11 mouse cellular contexts compared by ENCODE assay signal in the genomic region with DNA sequence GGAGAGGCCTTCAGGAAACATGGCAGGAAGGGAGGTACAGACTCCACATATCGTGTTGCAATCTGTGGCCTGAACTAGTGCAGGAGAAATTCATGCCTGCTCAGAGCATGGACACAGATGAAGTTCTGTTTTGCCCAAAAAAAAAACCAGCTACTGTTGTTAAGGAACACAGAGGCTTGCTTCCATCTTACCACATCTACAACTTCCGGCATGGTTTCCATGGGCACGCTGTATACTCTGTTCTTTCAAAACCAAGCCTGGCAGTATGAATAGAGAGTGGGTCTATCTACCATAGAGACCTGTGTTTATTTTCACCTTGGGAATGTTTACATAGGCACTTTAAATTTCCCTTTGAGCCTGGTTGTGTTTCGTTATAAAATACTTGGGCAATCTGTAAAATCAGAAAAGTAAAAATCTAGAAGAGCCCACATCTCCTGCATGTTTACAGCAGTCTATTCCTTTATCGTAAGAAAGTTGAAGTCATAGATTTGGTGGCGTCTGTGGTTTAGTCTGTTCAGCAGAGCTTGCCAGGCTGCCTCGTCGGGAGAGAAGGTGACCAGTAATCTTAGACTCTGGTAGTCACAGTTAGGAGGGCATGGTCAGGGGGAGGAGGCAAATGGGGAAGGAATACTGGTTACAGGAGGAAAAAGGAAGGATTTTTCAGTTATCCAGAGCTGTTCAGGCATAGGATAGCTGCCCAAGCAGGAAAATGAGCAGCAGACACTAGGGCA. TPM values are rescaled to one million over a fixed set of nuclear protein-coding genes. Genes with fewer than 3 reads are reported as not detected.
A peak's percentile ranks its signal among the peaks of the same experiment; 100 is the strongest.
DNase-seq lines count a peak whose midpoint lies in the region; ATAC-seq and TF ChIP-seq lines count a peak whose summit lies in the region.
"Had no signal": no experiment of that assay in that cellular context is flagged by ENCODE, and none has a peak within 500 bp of the region (broad histone marks: within the 10 kb centered on the region; RNA-seq: fewer than 3 reads in every experiment).

No protein-coding gene starts in this region.

- no peak for ATAC-seq in limb, embryonic 13.5 days (ENCODE audit: low FRiP score, low read depth)
- ATAC-seq in midbrain, embryonic 11.5 days (ENCODE audit: low FRiP score), result no peak
- ATAC-seq: forebrain, embryonic 16.5 days had no signal

- no peak overlapping the region for H3K4me3 ChIP-seq in layer of hippocampus, adult 2 months
- H3K4me3 ChIP-seq in cortical plate, adult 2 months (ENCODE audit: insufficient read depth, low read length), result no peak overlapping the region
- H3K4me3 ChIP-seq in limb, embryonic 13.5 days, result no peak overlapping the region
- H3K4me3 ChIP-seq in midbrain, embryonic 11.5 days (ENCODE audit: low read depth, low read length), result no peak overlapping the region

- TF ChIP-seq CTCF in layer of hippocampus, adult 2 months (conservative IDR thresholded peaks at IDR 0.05), result no peak
- TF ChIP-seq CTCF in cortical plate, adult 2 months (IDR thresholded peaks at IDR 0.05; ENCODE audit: extremely low read depth, insufficient read depth, low read length), result no peak

- H3K9ac ChIP-seq in limb, embryonic 13.5 days, result no peak overlapping the region
- no peak overlapping the region for H3K9ac ChIP-seq in midbrain, embryonic 11.5 days (ENCODE audit: low read length)

- 0 out of 2 replicates have a peak overlapping the region, but pooled peaks have one; percentile 9 for H3K4me2 ChIP-seq in limb, embryonic 13.5 days (replicated peaks)
- no peak overlapping the region for H3K4me2 ChIP-seq in midbrain, embryonic 11.5 days

- 61% methylated on average over 8 of the region's 8 CpGs for WGBS in limb, embryonic 13.5 days
- WGBS in midbrain, embryonic 11.5 days, result 83% methylated on average over 8 of the region's 8 CpGs

- peak overlapping the region; percentile 81 for H3K27ac ChIP-seq in layer of hippocampus, adult 2 months
- peak overlapping the region; percentile 57; the same call in 1 of the 2 replicates for H3K27ac ChIP-seq in cortical plate, adult 2 months (ENCODE audit: insufficient read depth, low read length)
- peak overlapping the region; percentile 52; the same call in 1 of the 2 replicates for H3K27ac ChIP-seq in limb, embryonic 13.5 days
- H3K27ac ChIP-seq in midbrain, embryonic 11.5 days (ENCODE audit: low read depth, low read length), result no peak overlapping the region

- H3K4me1 ChIP-seq in cortical plate, adult 2 months (ENCODE audit: control insufficient read depth, insufficient read depth, low read length), result peaks cover 27% of the 10 kb centered on the region
- H3K4me1 ChIP-seq in limb, embryonic 13.5 days, result peaks cover 52% of the 10 kb centered on the region
- no peaks in the 10 kb centered on the region for H3K4me1 ChIP-seq in midbrain, embryonic 11.5 days (ENCODE audit: control insufficient read depth, insufficient read depth, low read length)

- H3K36me3 ChIP-seq in limb, embryonic 13.5 days, result no peaks in the 10 kb centered on the region
- no peaks in the 10 kb centered on the region for H3K36me3 ChIP-seq in midbrain, embryonic 11.5 days (ENCODE audit: control insufficient read depth, insufficient read depth, low read length)

- H3K9me3 ChIP-seq in limb, embryonic 13.5 days, result no peaks in the 10 kb centered on the region
- no peaks in the 10 kb centered on the region for H3K9me3 ChIP-seq in midbrain, embryonic 11.5 days (ENCODE audit: control insufficient read depth, low read length)

- no peaks in the 10 kb centered on the region for H3K27me3 ChIP-seq in limb, embryonic 13.5 days
- H3K27me3 ChIP-seq in midbrain, embryonic 11.5 days (ENCODE audit: control insufficient read depth, insufficient read depth, low read length), result no peaks in the 10 kb centered on the region

- no peak for TF ChIP-seq POLR2A in cortical plate, adult 2 months (IDR thresholded peaks at IDR 0.05; ENCODE audit: extremely low read depth, insufficient read depth, low read length)

- no peak for DNase-seq in layer of hippocampus, adult 2 months (ENCODE audit: low spot score in 2 of 2)
- DNase-seq in layer of hippocampus, adult 9-10 months (ENCODE audit: low spot score), result no peak
- peak; percentile 1 for DNase-seq in naive thymus-derived CD4-positive, alpha-beta T cell, adult 2 months (ENCODE audit: low read depth)
- DNase-seq in midbrain, embryonic 11.5 days (ENCODE audit: low spot score, missing footprints), result no peak
- no peak for DNase-seq in adipocyte (ENCODE audit: low spot score)
- DNase-seq: cerebellum, adult 9-11 months; liver; thymus, postnatal 14 days had no signal

RNA-seq across cellular contexts. Expression of a gene that starts 44.8 kb away (rescaled TPM):
- total RNA-seq in layer of hippocampus, adult 2 months (2021), result 10 to 100 TPM; 72.1 to 73.2 TPM
- 41.3 and 42.6 TPM in 2 replicates for polyA plus RNA-seq in cortical plate, adult 2 months (2012; rRNA removed)
- polyA plus RNA-seq in limb, embryonic 13.5 days (2015; fragmentation: Nextera tagmentation; extraction: Ambion mirVana), result 33.7 and 35.6 TPM in 2 replicates
- polyA plus RNA-seq in midbrain, embryonic 11.5 days (2014; fragmentation: Nextera tagmentation; extraction: Ambion mirVana), result 45.8 and 47.3 TPM in 2 replicates
